ENCODE assay signal across 8 mouse cellular contexts in genomic region chr7:13022773-13023535, GRCm38 (mm10). TPM values are rescaled to one million over a fixed set of nuclear protein-coding genes. Genes with fewer than 3 reads are reported as not detected.
DNase-seq lines count a peak whose midpoint lies in the region; ATAC-seq and TF ChIP-seq lines count a peak whose summit lies in the region.

No protein-coding gene starts in this region.

- H3K36me3 ChIP-seq in embryonic facial prominence, embryonic 13.5 days: peaks cover 28% of the 10 kb centered on the region
- peaks cover 18% of the 10 kb centered on the region for H3K36me3 ChIP-seq in heart, embryonic 15.5 days
- H3K36me3 ChIP-seq in kidney, postnatal 0 days (ENCODE audit: insufficient read depth, low read length): peaks cover 14% of the 10 kb centered on the region

- peak; percentile 60 for ATAC-seq in embryonic facial prominence, embryonic 13.5 days (ENCODE audit: insufficient number of reproducible peaks, insufficient read depth, low FRiP score, low TSS enrichment, low read depth)
- ATAC-seq in heart, embryonic 15.5 days (replicated peaks; ENCODE audit: insufficient number of reproducible peaks, insufficient read depth, low FRiP score, low read depth): peak; percentile 59
- peak; percentile 65 for ATAC-seq in kidney, postnatal 0 days (replicated peaks; ENCODE audit: low FRiP score, low read depth)

- no peaks in the 10 kb centered on the region for H3K9me3 ChIP-seq in embryonic facial prominence, embryonic 13.5 days
- H3K9me3 ChIP-seq in heart, embryonic 15.5 days (replicated peaks): no peaks in the 10 kb centered on the region
- H3K9me3 ChIP-seq in kidney, postnatal 0 days (replicated peaks; ENCODE audit: low read length): no peaks in the 10 kb centered on the region

- H3K4me3 ChIP-seq in embryonic facial prominence, embryonic 13.5 days: peak overlapping the region; percentile 92
- H3K4me3 ChIP-seq in heart, embryonic 15.5 days: peak overlapping the region; percentile 97
- H3K4me3 ChIP-seq in kidney, postnatal 0 days (replicated peaks; ENCODE audit: low read depth, low read length): peak overlapping the region; percentile 91

- 3% methylated on average over 31 of the region's 31 CpGs for WGBS in embryonic facial prominence, embryonic 13.5 days
- 4% methylated on average over 31 of the region's 31 CpGs for WGBS in heart, embryonic 15.5 days
- 4% methylated on average over 31 of the region's 31 CpGs for WGBS in kidney, postnatal 0 days

- peak overlapping the region; percentile 98 for H3K4me2 ChIP-seq in embryonic facial prominence, embryonic 13.5 days
- peak overlapping the region; percentile 85 for H3K4me2 ChIP-seq in heart, embryonic 15.5 days
- peak overlapping the region; percentile 90 for H3K4me2 ChIP-seq in kidney, postnatal 0 days (ENCODE audit: low read length)

- H3K4me1 ChIP-seq in embryonic facial prominence, embryonic 13.5 days: peaks cover 28% of the 10 kb centered on the region
- peaks cover 30% of the 10 kb centered on the region for H3K4me1 ChIP-seq in heart, embryonic 15.5 days (replicated peaks)
- peaks cover 12% of the 10 kb centered on the region; the same call in 1 of the 2 replicates for H3K4me1 ChIP-seq in kidney, postnatal 0 days (replicated peaks; ENCODE audit: insufficient read depth, low read length)

- peak; percentile 72 for DNase-seq in CD4-positive, CD25-positive, alpha-beta regulatory T cell, adult 2 months (ENCODE audit: low read depth, low spot score)
- peak; percentile 83 for DNase-seq in adrenal gland, postnatal 10 days
- peak; percentile 91 for DNase-seq in kidney, postnatal 0 days (ENCODE audit: low spot score)
- peak; percentile 85 to 93 for DNase-seq in lung, postnatal 4 days
- DNase-seq in skeletal muscle tissue, adult 2 months (ENCODE audit: low read depth, low spot score): peak; percentile 30
- DNase-seq in urinary bladder, postnatal 4 days (ENCODE audit: low spot score in 2 of 2): peak; percentile 77 to 79

- H3K27ac ChIP-seq in embryonic facial prominence, embryonic 13.5 days: peak overlapping the region; percentile 100
- peak overlapping the region; percentile 99 for H3K27ac ChIP-seq in heart, embryonic 15.5 days
- H3K27ac ChIP-seq in kidney, postnatal 0 days: peak overlapping the region; percentile 99

- no peak for TF ChIP-seq CTCF in kidney, postnatal 0 days (IDR thresholded peaks at IDR 0.05; ENCODE audit: low read depth)

- peak overlapping the region; percentile 99 for H3K9ac ChIP-seq in embryonic facial prominence, embryonic 13.5 days
- H3K9ac ChIP-seq in heart, embryonic 15.5 days: peak overlapping the region; percentile 98
- H3K9ac ChIP-seq in kidney, postnatal 0 days (ENCODE audit: low read depth, low read length): peak overlapping the region; percentile 94

- H3K27me3 ChIP-seq in embryonic facial prominence, embryonic 13.5 days: no peaks in the 10 kb centered on the region
- H3K27me3 ChIP-seq in heart, embryonic 15.5 days: no peaks in the 10 kb centered on the region
- no peaks in the 10 kb centered on the region for H3K27me3 ChIP-seq in kidney, postnatal 0 days (ENCODE audit: insufficient read depth, low read length)

RNA-seq across cellular contexts. Expression of gene Chmp2a, which starts 11.7 kb away (rescaled TPM):
- total RNA-seq in adrenal gland, postnatal 10 days (2021): 100 to 1,000 TPM; 165 to 169 TPM
- 129 and 137 TPM in 2 replicates for polyA plus RNA-seq in embryonic facial prominence, embryonic 13.5 days (2015; fragmentation: Nextera tagmentation; extraction: Ambion mirVana)
- polyA plus RNA-seq in heart, embryonic 15.5 days (2015; fragmentation: Nextera tagmentation; extraction: Ambion mirVana): 129 and 133 TPM in 2 replicates
- 235 and 240 TPM in 2 replicates for polyA plus RNA-seq in kidney, postnatal 0 days (2015; fragmentation: Nextera tagmentation; extraction: Ambion mirVana)

RNA-seq across cellular contexts. Expression of gene Zbtb45, which starts 13.1 kb away (rescaled TPM):
- 10 to 100 TPM; 11.3 to 13.6 TPM for total RNA-seq in adrenal gland, postnatal 10 days (2021)
- polyA plus RNA-seq in embryonic facial prominence, embryonic 13.5 days (2015; fragmentation: Nextera tagmentation; extraction: Ambion mirVana): 27.1 and 27.2 TPM in 2 replicates
- 12.2 and 18.0 TPM in 2 replicates for polyA plus RNA-seq in heart, embryonic 15.5 days (2015; fragmentation: Nextera tagmentation; extraction: Ambion mirVana)
- polyA plus RNA-seq in kidney, postnatal 0 days (2015; fragmentation: Nextera tagmentation; extraction: Ambion mirVana): 17.4 and 17.5 TPM in 2 replicates

RNA-seq across cellular contexts. Expression of gene Ube2m, which starts 15.1 kb away (rescaled TPM):
- total RNA-seq in adrenal gland, postnatal 10 days (2021): 100 to 1,000 TPM; 175 to 186 TPM
- polyA plus RNA-seq in embryonic facial prominence, embryonic 13.5 days (2015; fragmentation: Nextera tagmentation; extraction: Ambion mirVana): 74.0 and 97.2 TPM in 2 replicates
- 107 and 130 TPM in 2 replicates for polyA plus RNA-seq in heart, embryonic 15.5 days (2015; fragmentation: Nextera tagmentation; extraction: Ambion mirVana)
- 123 and 134 TPM in 2 replicates for polyA plus RNA-seq in kidney, postnatal 0 days (2015; fragmentation: Nextera tagmentation; extraction: Ambion mirVana)

RNA-seq across cellular contexts. Expression of gene Trim28, which starts 24.0 kb away (rescaled TPM):
- total RNA-seq in adrenal gland, postnatal 10 days (2021): 100 to 1,000 TPM; 218 to 247 TPM
- 327 and 337 TPM in 2 replicates for polyA plus RNA-seq in embryonic facial prominence, embryonic 13.5 days (2015; fragmentation: Nextera tagmentation; extraction: Ambion mirVana)
- polyA plus RNA-seq in heart, embryonic 15.5 days (2015; fragmentation: Nextera tagmentation; extraction: Ambion mirVana): 116 and 173 TPM in 2 replicates
- 195 and 197 TPM in 2 replicates for polyA plus RNA-seq in kidney, postnatal 0 days (2015; fragmentation: Nextera tagmentation; extraction: Ambion mirVana)

RNA-seq across cellular contexts. Expression of gene Slc27a5, which starts 25.0 kb away (rescaled TPM):
- 10 to 100 TPM; 24.2 to 50.8 TPM for total RNA-seq in adrenal gland, postnatal 10 days (2021)
- polyA plus RNA-seq in embryonic facial prominence, embryonic 13.5 days (2015; fragmentation: Nextera tagmentation; extraction: Ambion mirVana): 0.11 and 0.47 TPM in 2 replicates
- polyA plus RNA-seq in heart, embryonic 15.5 days (2015; fragmentation: Nextera tagmentation; extraction: Ambion mirVana): 0.14 TPM in 1 of 2 replicates, not detected in the other
- 0.07 and 0.11 TPM in 2 replicates for polyA plus RNA-seq in kidney, postnatal 0 days (2015; fragmentation: Nextera tagmentation; extraction: Ambion mirVana)

Comparison
In these comparisons a context has a peak if more than half of its experiments do, and no peak if none do; other contexts are left out.
1. Peak in every context shown above with its lines: DNase-seq, ATAC-seq, H3K4me3 ChIP-seq and H3K27ac ChIP-seq.
2. DNase-seq: peak in every context shown above with its lines; median percentile 91 in kidney, postnatal 0 days; 89 in lung, postnatal 4 days; 83 in adrenal gland, postnatal 10 days; 78 in urinary bladder, postnatal 4 days; 72 in CD4-positive, CD25-positive, alpha-beta regulatory T cell, adult 2 months; 30 in skeletal muscle tissue, adult 2 months.